Mouse (Mus musculus) heart, adult 2 months (tissue): Measurements from ENCODE around the gene Lrmp.

Source experiments
- CTCF ChIP-seq: fragments of 200-600 bp; IDR thresholded peaks from 2 replicates; pipeline ENCODE4 v1.8.1; 2022; ENCODE audit warnings: antibody characterized with exemption, mild to moderate bottlenecking, moderate library complexity
- POLR2A ChIP-seq: fragments of 200-500 bp; IDR thresholded peaks from 2 replicates; pipeline ENCODE4 v1.6.1; 2011; ENCODE audit warnings: mild to moderate bottlenecking, low read depth, low read length, control low read depth; ENCODE audit not compliant: insufficient read depth

DNA sequence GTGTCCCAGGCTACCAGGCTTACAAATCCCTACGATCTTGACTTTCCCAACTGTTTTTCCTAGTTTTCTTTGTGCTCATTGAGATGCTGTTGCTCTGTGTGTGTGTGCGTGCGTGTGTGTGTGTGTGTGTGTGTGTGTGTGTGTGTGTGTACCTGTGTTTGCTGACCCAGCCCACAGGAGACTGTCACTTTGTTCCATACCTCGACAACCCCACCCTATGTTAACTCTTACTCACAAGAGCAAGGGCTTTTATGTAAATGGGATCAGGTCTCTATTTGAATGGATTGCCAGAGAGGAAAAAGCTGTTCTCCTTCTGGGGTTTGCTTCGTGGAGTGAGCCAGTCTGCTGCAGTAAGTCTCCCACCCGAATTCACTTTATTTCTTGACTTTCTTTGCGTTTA lies 29.7 kb downstream of the Lrmp start:
- no peak for TF ChIP-seq POLR2A
- no peak for TF ChIP-seq CTCF
